Mouse (Mus musculus) heart, embryonic 15.5 days (tissue): ENCODE measurements around the gene Arhgap30. TPM values are rescaled to one million over a fixed set of nuclear protein-coding genes. Genes with fewer than 3 reads are reported as not detected.

ENCODE experiments used
- ATAC-seq: fragments of 200-750 bp; cut with Nextera tagmentation; replicated peaks from 2 replicates; pipeline ENCODE4 v1.8.0; 2017; ENCODE audit warnings: low read depth, moderate TSS enrichment; ENCODE audit not compliant: insufficient number of reproducible peaks, insufficient read depth, low FRiP score
- H3K27ac ChIP-seq: fragments of 300-500 bp; sonication (generic); 2 replicates; pipeline ENCODE4 v1.5.1; 2015; ENCODE audit warnings: mild to moderate bottlenecking, inconsistent platforms
- H3K27me3 ChIP-seq: fragments of 300-500 bp; sonication (generic); 2 replicates; pipeline ENCODE4 v1.6.1; 2015; ENCODE audit warnings: inconsistent platforms
- H3K36me3 ChIP-seq: fragments of 300-500 bp; sonication (generic); 2 replicates; pipeline ENCODE4 v1.6.1; 2015; ENCODE audit warnings: mild to moderate bottlenecking, inconsistent platforms
- H3K4me1 ChIP-seq: fragments of 300-500 bp; sonication (generic); replicated peaks from 2 replicates; pipeline ENCODE4 v1.6.1; 2015; ENCODE audit warnings: inconsistent platforms
- H3K4me2 ChIP-seq: fragments of 300-500 bp; sonication (generic); 2 replicates; pipeline ENCODE4 v1.6.1; 2015; ENCODE audit warnings: inconsistent platforms, mild to moderate bottlenecking, moderate library complexity
- H3K4me3 ChIP-seq: fragments of 300-500 bp; sonication (generic); 2 replicates; pipeline ENCODE4 v1.5.1; 2015; ENCODE audit warnings: mild to moderate bottlenecking, inconsistent platforms
- H3K9ac ChIP-seq: fragments of 300-500 bp; sonication (generic); 2 replicates; pipeline ENCODE4 v1.6.1; 2015; ENCODE audit warnings: mild to moderate bottlenecking, inconsistent platforms
- H3K9me3 ChIP-seq: fragments of 300-500 bp; sonication (generic); replicated peaks from 2 replicates; pipeline ENCODE4 v1.6.1; 2016; ENCODE audit warnings: inconsistent platforms
- WGBS: fragments of 180-500 bp; shearing (Covaris S2); methylation state at CpG from one replicate; pipeline ENCODE4 v1.1.7; 2015; ENCODE audit warnings: mixed read lengths; 5-methylcytosine and 5-hydroxymethylcytosine counted together
- polyA plus RNA-seq: library from polyadenylated mRNA; unstranded; fragments of >200 nt; fragmentation: Nextera tagmentation; extraction: Ambion mirVana; gene quantifications from 2 replicates; pipeline ENCODE4 v1.2.1, GENCODE M21; 2015

Gene Arhgap30
- polyA plus RNA-seq, 1 experiment from 2014 or later: 1.00 TPM

DNA sequence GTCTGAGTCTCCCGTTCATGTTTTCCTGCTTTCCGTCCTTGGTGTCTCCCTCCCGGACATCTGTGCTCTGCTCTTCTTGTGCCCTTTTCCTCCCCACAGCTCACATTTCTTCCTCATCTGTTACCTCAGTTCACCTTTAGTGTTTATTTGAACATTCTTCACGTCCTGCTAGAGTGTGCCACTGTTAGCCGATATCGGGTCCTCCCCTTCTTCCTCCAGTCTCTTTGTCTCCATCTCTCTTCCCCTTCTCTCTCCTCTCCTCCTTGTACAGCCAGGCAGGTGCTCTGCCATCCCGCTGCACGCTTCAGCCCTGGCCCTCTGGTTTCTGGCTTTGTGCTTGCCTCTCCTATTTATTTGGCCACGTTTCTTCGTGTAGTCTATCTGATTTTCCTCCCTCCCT, 58.9 kb downstream of the Arhgap30 start:
- Histone ChIP-seq H3K4me3 (no peak overlapping the region), H3K27ac (peak overlapping the region; percentile 61), H3K27me3 (no peaks in the 10 kb centered on the region), H3K9ac (no peak overlapping the region), H3K36me3 (no peaks in the 10 kb centered on the region), H3K4me2 (peak overlapping the region; percentile 36), H3K9me3 (no peaks in the 10 kb centered on the region), H3K4me1 (peaks cover 19% of the 10 kb centered on the region)
- no peak for ATAC-seq
- WGBS: 17% methylated on average over 10 of the region's 10 CpGs

- Histone ChIP-seq H3K4me3 (no peak overlapping the region), H3K27me3 (no peaks in the 10 kb centered on the region), H3K27ac (no peak overlapping the region), H3K9me3 (no peaks in the 10 kb centered on the region), H3K36me3 (no peaks in the 10 kb centered on the region), H3K9ac (no peak overlapping the region), H3K4me2 (no peak overlapping the region), H3K4me1 (peaks cover 21% of the 10 kb centered on the region)
- ATAC-seq: no peak; the same call in 1 of the 2 replicates
- WGBS: 66% methylated on average over 11 of the region's 11 CpGs
These were observed 61.3 kb downstream of the Arhgap30 start for GRCm38 (mm10) chr1:171450062-171450461.

DNA sequence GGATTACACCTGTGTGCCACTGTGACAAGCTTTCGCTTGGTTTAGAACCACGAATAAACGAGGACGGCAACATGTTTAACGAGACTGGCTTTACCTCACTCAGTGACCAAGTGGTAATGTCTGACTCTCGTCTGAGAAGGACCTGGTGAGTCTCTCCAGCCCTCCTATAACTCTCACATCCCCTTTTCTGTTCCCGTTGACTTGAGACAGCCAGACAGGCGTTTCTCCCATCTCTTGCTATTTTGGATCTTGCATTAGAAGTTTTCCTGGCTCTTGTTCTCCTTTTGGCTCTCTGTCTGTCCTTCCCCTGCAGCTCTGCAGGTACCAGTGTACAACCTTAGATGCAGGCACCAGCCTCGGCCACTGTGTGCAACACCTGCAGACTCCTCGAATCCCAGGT, 62.2 kb downstream of the Arhgap30 start:
- Histone ChIP-seq H3K27me3 (no peaks in the 10 kb centered on the region), H3K4me2 (no peak overlapping the region), H3K4me1 (peaks cover 21% of the 10 kb centered on the region), H3K9me3 (no peaks in the 10 kb centered on the region), H3K4me3 (no peak overlapping the region), H3K36me3 (no peaks in the 10 kb centered on the region), H3K27ac (no peak overlapping the region), H3K9ac (no peak overlapping the region)
- no peak for ATAC-seq
- WGBS: 78% methylated on average over 10 of the region's 10 CpGs

DNA sequence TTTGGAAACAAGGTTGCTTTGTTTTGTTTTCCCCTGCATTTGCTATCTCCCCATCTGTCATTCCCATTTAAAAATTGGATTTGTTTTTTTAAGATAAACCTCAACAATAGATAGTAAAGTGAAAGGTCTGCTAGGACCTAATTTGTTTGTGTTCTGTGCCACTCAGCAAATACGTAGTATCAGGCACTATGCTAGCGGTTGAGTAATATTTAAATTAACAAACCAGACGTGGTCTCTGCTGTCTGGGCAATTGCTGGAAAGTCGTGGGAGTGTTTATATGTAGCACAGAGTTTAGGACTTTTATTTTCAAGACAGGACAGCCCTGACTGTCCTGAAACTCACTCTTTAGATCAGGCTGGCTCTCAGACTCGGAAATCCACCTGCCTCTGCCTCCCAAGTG, 63.8 kb downstream of the Arhgap30 start:
- no peak overlapping the region for H3K9ac ChIP-seq
- H3K36me3 ChIP-seq: no peaks in the 10 kb centered on the region
- H3K27me3 ChIP-seq: no peaks in the 10 kb centered on the region
- H3K4me1 ChIP-seq: peaks cover 13% of the 10 kb centered on the region
- H3K27ac ChIP-seq: no peak overlapping the region
- no peak for ATAC-seq
- H3K4me3 ChIP-seq: no peak overlapping the region
- H3K4me2 ChIP-seq: no peak overlapping the region
- H3K9me3 ChIP-seq: no peaks in the 10 kb centered on the region
- 65% methylated on average over 5 of the region's 5 CpGs for WGBS

GRCm38 (mm10) chr1:171452923-171453322, 64.2 kb downstream of the Arhgap30 start:
- no peak for ATAC-seq
- H3K9me3 ChIP-seq: no peaks in the 10 kb centered on the region
- H3K4me3 ChIP-seq: no peak overlapping the region
- H3K9ac ChIP-seq: no peak overlapping the region
- H3K36me3 ChIP-seq: no peaks in the 10 kb centered on the region
- no peak overlapping the region for H3K27ac ChIP-seq
- peaks cover 9% of the 10 kb centered on the region for H3K4me1 ChIP-seq
- no peak overlapping the region for H3K4me2 ChIP-seq
- WGBS: 82% methylated on average over 5 of the region's 5 CpGs
- H3K27me3 ChIP-seq: no peaks in the 10 kb centered on the region

GRCm38 (mm10) chr1:171454926-171455325, 66.2 kb downstream of the Arhgap30 start:
- Histone ChIP-seq H3K4me2 (no peak overlapping the region), H3K9ac (no peak overlapping the region), H3K9me3 (no peaks in the 10 kb centered on the region), H3K27me3 (no peaks in the 10 kb centered on the region), H3K4me3 (no peak overlapping the region), H3K36me3 (no peaks in the 10 kb centered on the region), H3K27ac (no peak overlapping the region), H3K4me1 (peaks cover 10% of the 10 kb centered on the region)
- 80% methylated on average over 6 of the region's 6 CpGs for WGBS
- no peak for ATAC-seq

DNA sequence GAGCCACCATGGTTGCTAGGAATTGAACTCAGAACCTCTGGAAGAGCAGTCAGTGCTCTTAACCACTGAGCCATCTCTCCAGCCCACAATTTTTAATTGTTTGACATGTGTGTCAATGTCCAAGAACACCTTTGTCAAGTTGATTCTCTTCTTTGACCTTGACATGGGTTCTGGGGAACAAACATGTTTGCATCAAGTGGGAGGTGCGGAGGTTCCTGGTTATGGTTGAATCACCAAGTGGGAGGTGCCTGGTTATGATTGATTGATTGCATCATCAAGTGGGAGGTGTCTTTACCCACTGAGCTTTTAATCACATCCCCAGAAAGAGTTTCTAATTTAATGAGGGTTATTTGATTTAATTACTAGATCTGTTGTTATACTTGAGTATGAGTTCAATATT, 68.8 kb downstream of the Arhgap30 start:
- no peaks in the 10 kb centered on the region for H3K9me3 ChIP-seq
- H3K27me3 ChIP-seq: no peaks in the 10 kb centered on the region
- peaks cover 17% of the 10 kb centered on the region for H3K36me3 ChIP-seq
- H3K4me1 ChIP-seq: peaks cover 12% of the 10 kb centered on the region
- H3K9ac ChIP-seq: no peak overlapping the region
- no peak for ATAC-seq
- no peak overlapping the region for H3K4me2 ChIP-seq
- H3K27ac ChIP-seq: no peak overlapping the region
- H3K4me3 ChIP-seq: no peak overlapping the region
- WGBS: 93% methylated on average over 1 of the region's 1 CpGs

- Histone ChIP-seq H3K36me3 (peaks cover 33% of the 10 kb centered on the region), H3K27ac (no peak overlapping the region), H3K4me1 (peaks cover 9% of the 10 kb centered on the region), H3K4me2 (no peak overlapping the region), H3K4me3 (no peak overlapping the region), H3K9me3 (no peaks in the 10 kb centered on the region), H3K27me3 (no peaks in the 10 kb centered on the region), H3K9ac (no peak overlapping the region)
- WGBS: 52% methylated on average over 5 of the region's 5 CpGs
- ATAC-seq: no peak
These were observed 71.0 kb downstream of the Arhgap30 start for GRCm38 (mm10) chr1:171459791-171460190.

Other genes with a start within 250 kb of the Arhgap30 start
- gene Sdhc, start 238.4 kb upstream of the Arhgap30 start, polyA plus RNA-seq: 525 and 563 TPM in 2 replicates
- 0.63 and 1.7 TPM in 2 replicates for gene Mpz, start 238.2 kb upstream of the Arhgap30 start, polyA plus RNA-seq
- 43.0 and 46.4 TPM in 2 replicates for gene Pcp4l1, start 192.7 kb upstream of the Arhgap30 start, polyA plus RNA-seq
- gene Nr1i3, start 175.0 kb upstream of the Arhgap30 start, polyA plus RNA-seq: 0.33 and 0.35 TPM in 2 replicates
- 55.6 and 57.9 TPM in 2 replicates for gene Tomm40l, start 166.4 kb upstream of the Arhgap30 start, polyA plus RNA-seq
- 9.2 and 43.9 TPM in 2 replicates for gene Apoa2, start 163.9 kb upstream of the Arhgap30 start, polyA plus RNA-seq
- 28.0 and 44.6 TPM in 2 replicates for gene Fcer1g, start 154.6 kb upstream of the Arhgap30 start, polyA plus RNA-seq
- 5.2 and 6.0 TPM in 2 replicates for gene Adamts4, start 138.5 kb upstream of the Arhgap30 start, polyA plus RNA-seq
- 514 and 535 TPM in 2 replicates for gene Ndufs2, start 137.6 kb upstream of the Arhgap30 start, polyA plus RNA-seq
- gene B4galt3, start 118.6 kb upstream of the Arhgap30 start, polyA plus RNA-seq: 44.4 and 56.4 TPM in 2 replicates
- gene Ppox, start 107.8 kb upstream of the Arhgap30 start, polyA plus RNA-seq: 32.7 and 47.2 TPM in 2 replicates
- 44.9 and 55.6 TPM in 2 replicates for gene Usp21, start 101.0 kb upstream of the Arhgap30 start, polyA plus RNA-seq
- gene Ufc1, start 93.9 kb upstream of the Arhgap30 start, polyA plus RNA-seq: 83.6 and 85.0 TPM in 2 replicates
- gene Dedd, start 59.8 kb upstream of the Arhgap30 start, polyA plus RNA-seq: 33.9 and 37.7 TPM in 2 replicates
- 31.2 and 33.2 TPM in 2 replicates for gene Nit1, start 43.3 kb upstream of the Arhgap30 start, polyA plus RNA-seq
- 77.2 and 91.0 TPM in 2 replicates for gene Pfdn2, start 43.3 kb upstream of the Arhgap30 start, polyA plus RNA-seq
- 0.63 and 0.75 TPM in 2 replicates for gene Klhdc9, start 28.2 kb upstream of the Arhgap30 start, polyA plus RNA-seq
- 0.26 and 1.2 TPM in 2 replicates for gene Nectin4, start 18.9 kb upstream of the Arhgap30 start, polyA plus RNA-seq
- 48.7 and 57.5 TPM in 2 replicates for gene Usf1, start 22.4 kb downstream of the Arhgap30 start, polyA plus RNA-seq
- gene Tstd1, start 29.9 kb downstream of the Arhgap30 start, polyA plus RNA-seq: 2.7 and 3.1 TPM in 2 replicates
- 63.5 and 66.2 TPM in 2 replicates for gene F11r, start 48.6 kb downstream of the Arhgap30 start, polyA plus RNA-seq
- 15.4 and 17.4 TPM in 2 replicates for gene Alyref2, start 114.5 kb downstream of the Arhgap30 start, polyA plus RNA-seq
- gene Itln1, start 146.3 kb downstream of the Arhgap30 start, polyA plus RNA-seq: not detected in 2 replicates
- gene Cd244a, start 170.2 kb downstream of the Arhgap30 start, polyA plus RNA-seq: 0.34 and 1.4 TPM in 2 replicates
- 0.35 and 1.1 TPM in 2 replicates for gene Ly9, start 218.5 kb downstream of the Arhgap30 start, polyA plus RNA-seq